Mouse (Mus musculus) CH12F3 (cell line): Measurements from ENCODE around the gene Galnt15.
"Not testable (repeated sequence)": the region's sequence is repeated elsewhere in the genome, so short reads cannot be mapped to it uniquely, and the experiment has no call there.

Experiments
- in situ Hi-C: fragments of 300-500 bp; cut with MboI; formaldehyde crosslinking; loops from 2 replicates; pipeline ENCODE4 v1.14.3; 2020; ENCODE audit warnings: low sequenced_read_pairs

The Galnt15 gene

DNA sequence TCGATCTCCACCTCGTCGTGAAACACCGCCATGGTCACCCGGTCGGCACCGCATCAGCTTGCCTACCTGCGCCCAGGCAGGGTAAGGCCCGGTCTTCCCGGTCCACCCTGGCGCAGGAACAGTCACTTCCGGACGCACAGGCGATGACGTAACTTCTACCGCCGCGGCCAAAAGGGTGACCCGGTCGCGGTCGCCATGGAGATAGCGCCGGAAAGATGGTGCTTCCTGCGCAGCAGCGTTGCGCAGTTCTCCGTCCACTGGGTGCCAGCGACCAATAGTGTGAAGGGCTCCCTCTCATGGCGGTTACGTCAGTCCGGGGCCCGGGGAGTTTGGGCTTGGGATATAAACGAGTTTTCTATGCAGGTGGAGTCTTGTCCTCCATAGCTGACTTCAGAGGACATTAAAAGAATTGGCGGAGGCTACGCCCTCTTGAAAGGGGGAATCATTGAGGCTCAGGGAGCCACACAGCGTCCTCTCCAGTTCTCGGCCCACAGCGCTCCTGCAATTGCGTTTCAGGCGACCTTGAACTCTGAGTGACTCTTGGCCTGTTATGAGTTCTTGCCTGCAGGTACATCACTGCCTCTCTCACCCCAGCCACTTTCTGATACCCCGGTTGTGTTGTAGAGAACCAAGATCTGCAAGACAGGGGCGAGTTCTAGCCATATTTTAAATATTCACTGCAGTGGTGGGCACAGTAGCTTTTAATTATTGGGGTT, 56.9 kb downstream of the Galnt15 start, which contains the start of gene Dph3:
Gene Dph3, minus strand, starts transcription at position 244 of the 716 bp plus-strand sequence.
- in situ Hi-C loops = no loop called here

DNA sequence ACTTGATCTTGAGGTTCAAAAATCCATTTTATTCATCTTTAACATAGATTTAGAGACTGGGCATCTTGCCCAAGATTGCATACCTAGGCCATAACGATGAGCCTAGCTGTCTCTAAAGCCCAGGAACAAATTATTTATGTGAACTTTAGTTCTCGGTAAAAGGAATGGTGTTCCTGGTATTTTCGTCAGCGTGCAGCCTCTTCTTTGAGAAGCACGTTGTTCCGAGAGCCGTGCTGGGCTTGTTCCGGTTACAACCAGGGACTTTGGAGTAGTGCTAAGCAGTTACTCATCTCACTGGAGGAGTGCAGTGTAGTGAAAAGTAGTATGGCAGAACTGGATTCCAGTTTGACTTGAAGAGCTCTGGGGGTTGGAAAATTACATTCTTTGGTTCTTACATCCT, 57.4 kb downstream of the Galnt15 start:
- in situ Hi-C loops = no loop called here

DNA sequence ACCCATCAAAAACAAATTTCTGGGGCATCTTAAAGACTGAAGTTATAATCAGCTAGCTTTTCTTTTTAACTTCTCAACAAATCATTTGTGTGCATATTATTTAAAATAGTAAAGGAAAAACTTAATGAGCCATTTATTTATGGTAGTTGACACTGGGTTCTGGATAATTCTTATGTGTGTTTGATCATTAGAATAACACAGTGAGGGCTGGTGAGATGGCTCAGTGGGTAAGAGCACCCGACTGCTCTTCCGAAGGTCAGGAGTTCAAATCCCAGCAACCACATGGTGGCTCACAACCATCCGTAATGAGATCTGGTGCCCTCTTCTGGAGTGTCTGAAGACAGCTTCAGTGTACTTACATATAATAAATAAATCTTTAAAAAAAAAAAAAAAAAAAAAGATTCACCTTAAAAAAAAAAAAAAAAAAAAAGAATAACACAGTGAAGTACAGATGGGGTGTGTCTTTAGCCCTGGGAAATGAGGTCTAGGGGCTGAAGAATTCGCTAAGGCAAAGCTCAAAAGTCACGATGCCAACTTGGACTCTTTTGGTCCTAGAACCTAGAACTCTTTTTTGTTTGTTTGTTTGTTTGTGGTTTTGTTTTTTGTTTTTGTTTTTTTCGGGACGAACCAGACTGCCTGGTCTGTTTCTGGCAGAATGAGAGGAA, 58.9 kb downstream of the Galnt15 start:
- in situ Hi-C loops = not testable (repeated sequence)

DNA sequence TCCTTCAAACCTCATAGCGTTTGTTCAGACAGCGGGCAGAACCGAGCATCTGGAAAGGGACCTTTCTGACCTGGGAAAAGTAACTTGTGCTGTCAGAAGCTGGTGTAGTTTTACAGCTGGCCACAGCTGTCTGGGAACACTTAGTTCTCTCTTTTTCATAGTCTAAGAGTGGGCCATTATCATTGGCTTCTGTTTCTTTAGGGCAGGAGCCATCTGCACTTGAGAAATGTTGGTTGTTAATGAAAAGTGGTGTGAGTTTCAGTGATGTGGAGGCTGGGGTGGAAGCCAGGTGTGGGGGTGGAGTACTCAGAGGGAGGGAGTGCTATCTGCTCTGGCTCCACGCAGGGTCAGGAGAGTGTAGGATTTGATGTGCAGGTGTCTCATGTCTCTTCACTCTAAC, 62.3 kb downstream of the Galnt15 start:
- in situ Hi-C loops = no loop called here

DNA sequence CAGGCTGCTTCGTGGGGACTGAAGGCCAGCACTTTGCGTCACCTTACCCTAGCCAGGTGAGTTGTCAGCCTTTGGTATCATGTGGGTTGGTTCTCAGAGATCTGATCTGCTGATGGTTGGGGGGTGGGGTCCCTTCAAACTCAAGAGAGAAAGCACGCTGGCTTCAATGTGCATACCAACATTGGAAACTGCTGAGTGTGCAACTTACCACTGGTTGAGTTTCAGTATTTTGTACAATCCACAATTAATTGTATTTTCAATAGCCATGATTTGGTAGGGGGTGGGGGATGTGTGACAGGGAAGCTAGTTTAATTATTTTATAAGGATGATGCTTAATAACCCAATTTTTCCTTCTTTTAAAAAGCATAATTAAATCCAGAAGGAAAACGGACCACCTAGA, 62.9 kb downstream of the Galnt15 start:
- in situ Hi-C loops = no loop called here

DNA sequence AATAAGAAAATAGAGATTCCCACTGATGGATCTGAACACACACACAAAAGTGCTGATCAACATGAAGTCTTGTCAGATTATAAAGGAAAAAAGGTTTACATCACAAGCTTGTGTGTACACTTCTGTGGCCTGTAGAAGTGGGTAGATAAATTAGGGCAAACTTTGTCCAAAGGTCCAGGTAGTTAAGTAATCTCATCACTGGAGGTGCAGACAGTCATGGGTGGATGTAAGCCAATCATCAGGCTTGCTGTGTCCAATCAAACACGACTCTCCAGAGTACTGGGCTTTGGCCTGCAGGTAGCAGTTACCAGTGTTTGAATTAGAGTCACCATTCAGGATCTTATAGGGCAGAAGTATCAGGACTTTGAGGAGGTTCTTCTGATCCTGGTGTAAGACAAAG, 64.2 kb downstream of the Galnt15 start:
- in situ Hi-C loops = no loop called here

DNA sequence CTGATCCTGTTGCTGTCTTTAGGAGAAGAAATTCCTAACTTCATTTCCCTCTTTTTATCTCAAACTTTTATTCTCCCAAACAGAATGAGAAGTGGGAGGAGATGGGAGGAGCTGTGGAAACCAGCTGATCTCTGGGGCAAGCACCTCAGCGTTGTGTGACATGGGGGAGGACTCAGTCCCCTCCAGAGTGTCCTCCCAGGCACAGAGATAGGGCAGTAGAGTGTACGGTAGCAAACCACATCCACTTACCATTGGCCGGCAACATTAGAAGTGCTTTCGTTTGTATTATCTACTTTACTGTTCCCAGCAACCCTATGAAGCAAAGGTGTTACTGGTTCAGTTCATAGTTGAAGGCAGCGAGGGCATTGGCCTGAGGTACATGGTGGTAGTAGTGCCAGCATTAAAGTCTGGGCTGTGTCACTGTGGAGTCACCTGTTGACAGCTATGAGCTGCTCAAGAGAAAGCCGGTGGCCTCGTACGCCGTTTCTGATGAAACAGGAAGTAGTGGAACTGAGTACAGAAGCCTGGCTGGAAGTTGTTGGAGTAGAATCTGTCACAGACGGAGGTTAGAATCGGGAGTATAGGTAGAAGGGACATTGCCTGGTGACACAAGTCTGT, 64.8 kb downstream of the Galnt15 start:
- in situ Hi-C loops = no loop called here

DNA sequence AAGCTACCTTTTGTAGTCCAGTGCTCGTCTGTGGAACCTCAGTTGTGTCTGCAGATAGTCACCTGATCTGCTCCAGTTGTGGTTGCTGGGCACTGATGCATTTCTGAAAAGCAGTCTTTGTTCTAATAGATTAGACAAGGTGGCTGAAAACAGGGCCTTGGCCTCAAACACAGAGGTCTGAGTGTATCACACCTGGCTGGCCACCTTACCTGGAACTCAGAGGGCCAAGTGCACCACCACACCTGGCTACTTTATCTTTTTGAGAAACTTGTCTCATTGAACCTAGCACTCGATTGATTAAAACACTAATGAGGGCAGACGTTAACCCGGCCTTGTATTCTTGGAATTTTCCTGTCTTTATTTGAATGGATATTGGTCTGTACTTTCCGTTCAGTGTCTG, 66.9 kb downstream of the Galnt15 start:
- in situ Hi-C loops = no loop called here

DNA sequence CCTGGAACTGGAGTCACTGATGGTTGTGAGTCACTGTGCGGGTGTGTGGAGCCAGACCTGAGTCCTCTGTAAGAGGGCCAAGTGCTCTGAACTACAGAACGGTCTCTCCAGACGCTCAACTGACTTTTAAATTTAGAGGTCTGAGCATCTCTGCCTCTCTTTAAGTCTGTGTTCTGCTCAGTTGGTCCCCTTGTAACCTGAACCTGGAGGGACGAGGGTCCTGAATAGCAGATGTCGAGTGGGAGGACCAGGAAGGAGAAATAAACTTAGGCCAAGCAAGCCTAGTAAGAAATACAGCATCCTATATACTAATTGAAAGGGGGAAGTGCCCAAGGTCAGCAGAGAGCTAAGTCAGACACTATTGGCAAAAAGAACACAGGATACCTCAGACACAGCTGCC, 68.0 kb downstream of the Galnt15 start:
- in situ Hi-C loops = no loop called here

DNA sequence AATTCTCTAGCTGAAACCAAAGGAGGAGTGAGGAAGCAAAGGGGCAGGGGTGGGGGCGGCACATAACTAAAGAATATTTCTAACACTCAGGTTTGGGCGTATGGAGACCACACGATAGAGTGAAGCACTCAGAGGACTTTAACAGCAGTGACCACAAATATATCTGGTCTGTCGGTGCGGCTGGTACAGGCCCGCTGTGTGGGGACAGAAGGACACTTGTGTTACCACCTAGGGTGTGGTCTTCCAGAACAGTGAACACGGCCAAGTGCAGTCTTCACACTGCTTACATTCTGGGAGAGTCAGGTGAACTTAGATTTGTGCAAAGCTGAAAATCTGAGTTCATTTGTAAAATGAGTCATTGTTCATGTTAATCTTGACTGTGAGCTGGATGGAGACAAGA, 68.9 kb downstream of the Galnt15 start:
- in situ Hi-C loops = no loop called here

DNA sequence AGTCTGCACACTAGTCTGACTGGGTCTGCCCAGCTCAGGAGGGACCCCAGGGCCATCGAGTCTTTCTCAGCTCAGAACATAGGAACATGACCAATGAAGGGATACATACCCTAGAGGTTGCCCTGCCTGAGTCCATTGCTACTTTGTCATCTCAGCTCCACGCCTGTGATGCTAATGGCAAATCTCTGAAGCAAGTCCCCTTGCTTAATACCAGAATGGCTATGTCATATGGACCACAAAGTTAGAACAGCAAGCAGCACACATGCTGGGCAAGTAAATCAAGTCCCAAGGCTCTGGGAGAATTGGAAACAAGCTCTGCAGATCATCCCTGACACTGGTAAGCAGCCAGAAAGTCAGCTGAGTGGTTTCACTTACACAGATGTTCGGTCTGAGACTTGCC, 70.2 kb downstream of the Galnt15 start:
- in situ Hi-C loops = no loop called here

DNA sequence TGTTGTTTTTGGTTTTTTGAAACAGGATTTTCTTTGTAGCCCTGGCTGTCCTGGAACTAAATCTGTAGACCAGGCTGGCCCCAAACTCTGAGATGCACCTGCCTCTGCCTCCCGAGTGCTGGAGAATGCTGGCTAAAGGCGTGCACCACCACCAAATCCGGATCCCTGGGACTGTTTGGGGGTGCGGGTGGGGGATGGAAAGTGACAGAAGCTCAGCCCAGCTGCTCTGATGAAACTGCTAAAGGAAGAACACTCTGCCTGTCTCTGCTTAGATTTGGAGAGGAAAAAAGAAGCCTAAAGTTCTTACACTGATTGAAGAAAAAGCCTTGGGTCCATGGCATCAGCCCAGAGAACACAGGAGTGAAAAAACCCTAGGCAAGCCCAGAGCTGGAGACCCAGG, 74.8 kb downstream of the Galnt15 start:
- in situ Hi-C loops = no loop called here

DNA sequence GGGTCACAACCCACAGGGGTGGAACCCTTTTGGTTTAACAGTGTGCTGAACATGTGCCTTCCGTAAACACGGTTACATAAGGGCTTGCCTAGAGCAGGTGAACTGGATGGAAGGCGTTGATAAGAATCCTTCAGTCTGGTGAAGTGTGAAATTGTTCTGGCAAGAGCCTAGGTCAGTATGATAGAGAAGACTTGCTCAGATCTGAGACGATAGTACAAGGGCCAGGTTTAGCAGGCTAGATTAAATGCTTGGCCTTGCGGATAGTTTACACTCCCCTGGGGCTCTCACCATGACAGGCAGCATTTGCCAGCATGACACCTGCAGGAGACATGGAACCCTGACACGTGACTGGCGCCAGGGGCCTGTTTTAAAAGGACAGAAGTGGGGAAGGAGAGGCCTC, 76.9 kb downstream of the Galnt15 start:
- in situ Hi-C loops = no loop called here

DNA sequence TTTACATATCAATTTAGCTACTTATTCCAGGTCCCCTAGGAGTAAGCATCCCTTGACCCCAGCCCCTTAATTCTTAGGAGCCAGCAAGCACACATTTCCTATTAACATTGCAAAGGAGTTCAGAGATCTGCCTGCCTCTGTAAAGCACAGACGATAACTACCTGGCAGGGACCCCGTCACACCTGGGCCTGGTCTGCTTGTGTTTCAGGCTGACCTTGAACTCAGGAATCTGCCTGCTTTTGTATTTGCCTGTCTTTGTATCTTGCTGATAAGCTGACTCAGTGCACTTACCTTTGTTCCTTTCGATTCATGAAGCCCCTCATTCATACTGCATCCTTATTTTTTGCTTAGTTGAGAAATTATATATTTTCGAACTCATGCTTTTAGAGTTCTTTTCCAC, 78.1 kb downstream of the Galnt15 start:
- in situ Hi-C loops = no loop called here
